Mouse (Mus musculus): Measurements from ENCODE around the gene Dhx57.
"Not testable (repeated sequence)": the region's sequence is repeated elsewhere in the genome, so short reads cannot be mapped to it uniquely, and the experiment has no call there.

The Dhx57 gene
- long read RNA-seq, experiment 1, partial matches to known transcripts: 7 of 9 reads
- long read RNA-seq, experiment 1, other reads (novel, unspliced or antisense): 2 of 9 reads
- long read RNA-seq, experiment 2, full-length matches to known transcripts: 1 of 6 reads
- long read RNA-seq, experiment 2, partial matches to known transcripts: 4 of 6 reads
- long read RNA-seq, experiment 2, other reads (novel, unspliced or antisense): 1 of 6 reads

DNA sequence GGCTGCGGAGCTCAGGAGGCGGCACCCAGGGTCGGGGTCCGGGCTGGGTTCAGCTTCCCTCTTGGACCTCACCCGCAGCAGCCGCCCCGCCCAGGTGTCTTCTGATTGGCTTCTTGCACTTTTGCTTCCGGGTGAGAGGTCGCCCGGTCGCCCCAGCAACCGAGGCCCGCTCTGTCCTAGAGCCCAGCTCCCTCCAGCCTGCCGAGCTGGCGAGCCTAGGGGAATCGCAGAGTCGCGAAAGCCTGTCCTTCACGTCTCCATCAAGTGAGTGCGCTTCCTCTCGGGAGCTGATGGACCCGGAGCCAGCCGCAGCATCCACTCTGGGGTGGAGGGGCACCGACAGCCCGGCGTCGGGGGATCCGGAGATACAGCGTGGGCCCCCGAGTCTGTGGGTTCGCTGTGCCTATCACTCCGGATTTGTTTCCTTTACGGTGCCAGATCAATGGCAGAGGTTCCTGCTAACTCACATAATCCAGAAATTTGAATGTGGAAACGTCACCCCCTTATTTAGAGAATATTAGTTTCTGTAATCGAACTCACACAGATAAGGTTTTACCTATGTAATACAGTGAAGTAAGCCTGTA is at the start of gene Dhx57, which contains the start of gene Morn2:
Dhx57 (minus strand) TSS at position 403 of the 584 bp plus-strand sequence.
Morn2 (plus strand) TSS at position 130 of the 584 bp plus-strand sequence.
- intact Hi-C loops (cut with DNase I): no loop called here

DNA sequence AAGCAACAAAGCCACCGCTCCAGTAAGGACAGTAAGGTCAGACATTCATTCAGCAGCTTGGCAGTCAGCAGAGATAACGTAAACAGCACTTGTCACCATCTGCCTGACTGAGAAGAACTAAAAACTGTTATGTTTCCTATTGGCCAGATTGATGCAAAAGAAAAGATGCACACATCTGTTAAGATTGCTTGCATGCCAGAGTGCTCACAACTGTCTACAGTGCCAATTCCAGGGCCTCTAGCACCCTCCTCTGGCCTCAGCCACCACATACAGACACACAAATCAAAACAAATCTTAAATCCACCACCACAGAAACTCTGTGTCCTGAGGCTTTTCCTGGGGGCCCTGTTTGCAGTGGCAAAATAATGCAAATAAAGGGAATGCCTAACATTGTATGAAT is 42.1 kb upstream of the Dhx57 start:
- intact Hi-C loops (cut with DNase I): loop anchor here (2.0 kb wide), 1 partner anchor 40 kb away; no protein-coding TSS in a partner anchor

DNA sequence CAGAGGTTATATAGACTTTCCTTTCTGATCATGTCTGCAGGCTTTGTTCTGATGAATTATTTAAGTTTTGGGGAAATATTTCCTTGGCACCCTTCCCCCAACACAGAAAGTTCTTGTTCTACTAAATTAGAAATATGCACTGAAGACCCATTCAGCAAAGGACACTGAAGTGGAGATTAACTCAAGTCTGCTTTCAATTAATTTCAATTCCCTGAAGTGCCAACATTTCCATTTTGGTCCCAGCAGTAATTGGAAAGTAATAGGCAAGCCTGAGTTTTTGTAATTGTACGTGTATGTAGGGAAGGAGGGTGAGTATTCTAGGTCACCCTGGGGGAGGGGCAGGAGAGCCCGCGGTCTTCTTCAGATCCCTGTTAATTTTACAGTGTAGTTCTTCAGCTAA is 36.2 kb upstream of the Dhx57 start:
- intact Hi-C loops (cut with DNase I): no loop called here

DNA sequence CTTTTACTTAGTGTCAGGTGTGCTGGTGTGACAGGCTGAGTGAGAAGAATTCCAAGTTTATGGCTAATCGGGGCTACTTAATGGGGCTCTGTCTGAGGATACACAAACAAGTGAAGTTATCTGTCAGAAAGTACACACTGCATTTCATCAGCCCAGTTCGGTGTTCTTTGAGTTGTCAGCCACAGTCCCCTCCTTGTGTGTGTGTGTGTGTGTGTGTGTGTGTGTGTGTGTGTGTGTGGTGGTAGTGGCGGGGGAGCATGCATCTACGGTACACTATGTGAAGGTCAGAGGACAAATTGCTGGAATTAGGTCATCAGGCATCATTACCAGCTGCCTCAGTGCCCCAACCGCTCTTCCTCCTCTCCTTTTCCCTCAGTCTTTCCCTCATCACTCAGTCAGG is 35.2 kb upstream of the Dhx57 start:
- intact Hi-C loops (cut with DNase I): no loop called here

DNA sequence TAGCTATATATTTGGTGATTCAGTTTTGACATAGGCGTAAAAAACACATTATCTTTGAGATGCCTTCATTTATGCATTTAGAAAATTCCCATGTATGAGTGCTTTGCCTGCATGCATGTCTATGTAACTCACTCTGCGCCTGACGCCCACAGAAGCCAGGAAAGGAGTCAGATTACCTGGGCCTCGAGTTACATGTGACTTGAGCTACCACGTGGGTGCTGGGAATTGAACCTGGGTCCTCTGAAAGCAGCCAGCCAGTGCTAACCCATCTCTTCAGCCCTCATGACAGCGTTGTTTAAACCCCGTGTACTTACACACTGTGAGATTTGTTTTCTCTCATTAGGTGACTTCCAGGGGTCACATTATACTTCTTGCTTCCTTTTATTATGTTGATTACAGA is 34.2 kb upstream of the Dhx57 start:
- intact Hi-C loops (cut with DNase I): no loop called here

DNA sequence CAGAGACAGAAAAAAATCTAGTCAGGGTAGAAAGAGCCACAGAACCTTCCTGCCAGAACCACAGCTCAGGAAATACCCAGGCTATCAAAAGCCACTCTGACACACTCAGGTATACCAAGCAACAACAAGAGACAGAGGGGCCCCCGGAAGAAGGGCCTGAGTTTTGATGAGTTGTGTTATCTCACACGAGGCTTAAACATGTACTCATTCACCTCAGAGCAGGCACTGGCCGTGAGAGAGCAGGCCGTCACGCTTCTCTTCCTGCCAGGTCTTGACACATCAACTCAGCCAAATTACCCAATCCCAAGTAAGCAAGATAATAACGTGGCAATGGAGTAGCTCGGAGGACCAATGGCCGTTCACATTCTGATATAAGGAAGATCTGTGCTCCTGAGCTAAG is 33.4 kb upstream of the Dhx57 start:
- intact Hi-C loops (cut with DNase I): no loop called here

DNA sequence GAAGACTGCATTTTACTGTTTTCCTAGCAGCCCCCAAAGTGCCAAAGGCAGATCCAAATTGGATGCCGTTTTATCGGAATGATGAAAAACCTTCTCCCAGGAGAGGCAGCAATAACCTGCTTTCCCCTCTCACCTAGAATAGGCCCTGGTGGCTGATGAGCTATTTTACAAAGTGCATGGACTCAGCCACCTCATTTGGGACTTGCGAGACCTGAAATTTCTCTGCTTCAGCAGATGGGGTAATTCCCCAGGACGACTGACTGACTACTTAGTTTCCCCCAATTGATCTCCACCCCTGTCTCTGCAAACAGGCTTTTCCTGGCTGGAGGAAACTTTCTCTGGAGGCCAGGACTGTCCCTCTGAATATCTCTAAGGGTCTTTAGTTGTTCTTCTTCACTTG is 32.7 kb upstream of the Dhx57 start:
- intact Hi-C loops (cut with DNase I): no loop called here

DNA sequence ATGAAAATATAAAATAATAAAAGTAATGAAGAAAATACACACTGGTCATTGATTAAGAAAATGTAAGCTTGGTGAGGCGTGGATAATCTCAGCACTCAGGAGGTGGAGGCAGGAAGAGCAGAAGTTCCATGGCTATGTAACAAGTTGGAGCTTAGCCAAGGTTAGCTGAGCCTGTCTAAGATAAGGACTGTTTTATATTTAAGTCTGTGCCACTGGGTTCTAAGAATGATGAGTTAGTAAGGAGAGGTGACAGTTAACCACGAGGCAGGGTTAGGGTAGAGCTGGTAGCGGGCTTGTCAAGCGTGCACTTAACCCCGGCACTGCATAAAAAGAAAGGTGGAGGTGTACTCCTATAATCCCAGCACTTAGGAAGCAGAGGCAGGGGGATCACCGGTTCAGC is 32.0 kb upstream of the Dhx57 start:
- intact Hi-C loops (cut with DNase I): no loop called here

DNA sequence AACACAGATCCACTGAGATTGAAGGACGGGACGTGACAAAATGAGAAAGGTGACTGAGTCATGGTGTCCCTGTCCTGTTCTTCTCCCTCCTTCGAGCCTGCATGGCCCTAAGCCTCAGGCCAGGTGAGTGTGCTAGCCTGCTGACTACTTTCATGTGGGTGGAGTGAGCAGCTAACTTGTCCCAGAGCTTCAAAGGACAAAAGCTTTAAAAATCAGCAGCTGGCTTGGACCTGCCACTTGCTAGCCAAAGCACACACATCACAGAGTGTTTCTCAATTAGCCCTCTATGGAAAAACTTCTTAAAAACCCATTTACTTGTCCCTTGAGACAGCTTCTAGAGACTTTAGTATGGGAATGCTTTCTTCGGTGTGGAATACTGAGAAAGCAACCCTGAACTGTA is 22.1 kb upstream of the Dhx57 start:
- intact Hi-C loops (cut with DNase I): no loop called here

DNA sequence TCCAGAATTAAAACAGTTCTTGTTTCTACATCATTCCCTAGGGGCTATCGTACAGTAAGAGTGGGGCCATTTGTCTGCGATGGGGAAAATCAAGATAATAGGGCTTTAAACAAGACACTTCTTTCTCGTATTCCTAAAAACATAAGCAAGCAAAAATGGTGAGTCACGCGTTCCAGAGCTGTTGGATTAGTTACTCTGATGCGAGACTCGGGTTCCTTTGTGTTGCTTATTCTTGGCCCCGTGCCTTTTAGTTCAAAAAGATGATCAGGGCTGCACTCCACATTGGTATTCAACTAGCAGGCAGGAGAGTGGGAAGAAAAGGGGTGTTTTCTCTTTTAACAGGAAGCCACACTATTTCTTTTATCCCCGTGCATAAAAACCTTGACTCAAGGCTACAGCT is 21.5 kb upstream of the Dhx57 start:
- intact Hi-C loops (cut with DNase I): no loop called here

DNA sequence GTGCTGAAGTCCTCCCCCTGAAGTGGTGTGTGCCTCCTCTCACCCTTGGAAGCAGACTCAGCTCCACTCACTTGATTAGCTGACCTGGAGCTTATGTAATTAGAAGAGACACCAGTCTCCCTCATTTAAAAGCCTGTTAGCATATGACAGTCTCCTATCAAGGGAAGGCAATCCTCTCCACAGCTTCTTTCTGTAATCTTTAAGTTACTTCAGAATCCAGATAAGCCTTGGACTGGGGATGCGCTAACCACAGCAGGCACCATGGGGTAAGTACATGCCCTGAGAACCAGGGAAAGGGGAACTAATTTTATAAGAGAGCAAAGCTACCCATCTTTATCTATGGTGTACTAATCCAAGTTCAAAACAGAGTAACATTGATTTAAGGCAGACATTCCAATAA is 17.0 kb upstream of the Dhx57 start, which contains the start of gene Arhgef33:
Arhgef33 (plus strand) TSS at position 157 of the 400 bp plus-strand sequence.
- intact Hi-C loops (cut with DNase I): no loop called here

DNA sequence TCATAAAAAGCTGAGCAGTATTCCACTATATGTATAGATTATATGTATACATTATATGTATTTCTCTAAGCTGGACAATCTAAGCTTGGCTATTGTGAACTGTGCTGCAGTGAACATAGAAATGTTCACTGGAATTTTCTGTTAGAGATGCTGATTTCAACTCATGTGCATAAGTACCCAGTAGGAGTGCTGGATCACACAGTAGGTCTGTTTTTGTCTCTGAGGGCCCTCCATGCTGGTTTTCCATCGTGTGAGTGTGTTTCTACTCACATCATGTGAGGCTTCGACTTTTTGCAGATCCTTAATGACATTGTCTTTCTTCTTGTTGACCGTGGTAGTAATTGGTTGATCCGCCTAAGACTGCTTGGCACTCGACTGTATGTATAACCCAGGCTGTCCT is 8.6 kb upstream of the Dhx57 start:
- intact Hi-C loops (cut with DNase I): no loop called here

DNA sequence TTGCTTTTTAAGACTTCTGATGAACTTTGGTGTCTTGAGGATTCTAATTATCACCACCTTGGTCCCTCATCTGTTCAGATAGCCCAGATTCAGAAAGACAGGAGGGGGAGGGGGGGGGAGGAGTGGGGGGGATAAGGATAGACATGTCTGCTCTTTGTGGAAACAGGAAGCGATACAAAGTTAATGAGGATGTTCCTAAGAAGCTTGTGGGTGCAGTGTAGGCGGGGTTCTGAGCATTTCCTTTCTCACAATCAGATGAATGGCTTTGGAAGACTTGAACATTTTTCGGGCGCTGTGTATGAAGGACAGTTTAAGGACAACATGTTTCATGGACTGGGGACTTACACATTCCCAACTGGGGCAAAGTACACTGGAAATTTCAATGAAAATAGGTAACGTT is 5.0 kb upstream of the Dhx57 start:
- intact Hi-C loops (cut with DNase I): no loop called here

DNA sequence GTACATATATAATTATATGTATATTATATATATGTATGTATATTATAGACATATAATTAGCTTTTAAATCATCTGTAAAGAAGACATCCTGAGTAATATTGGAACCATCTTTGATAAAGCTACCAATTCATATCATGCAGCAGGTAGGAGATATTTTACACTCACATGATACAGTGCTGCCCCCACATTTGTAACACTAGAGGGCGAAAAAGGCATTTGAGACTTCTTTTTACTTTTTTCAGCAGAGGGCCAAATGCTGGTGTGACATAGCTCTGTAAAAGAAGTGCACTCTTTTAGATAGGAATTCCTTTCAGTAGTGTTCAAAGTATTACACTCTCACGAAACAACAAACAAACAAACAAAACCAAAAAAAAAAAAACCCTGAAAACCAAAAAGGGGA is 872 bp upstream of the Dhx57 start:
- intact Hi-C loops (cut with DNase I): no loop called here

DNA sequence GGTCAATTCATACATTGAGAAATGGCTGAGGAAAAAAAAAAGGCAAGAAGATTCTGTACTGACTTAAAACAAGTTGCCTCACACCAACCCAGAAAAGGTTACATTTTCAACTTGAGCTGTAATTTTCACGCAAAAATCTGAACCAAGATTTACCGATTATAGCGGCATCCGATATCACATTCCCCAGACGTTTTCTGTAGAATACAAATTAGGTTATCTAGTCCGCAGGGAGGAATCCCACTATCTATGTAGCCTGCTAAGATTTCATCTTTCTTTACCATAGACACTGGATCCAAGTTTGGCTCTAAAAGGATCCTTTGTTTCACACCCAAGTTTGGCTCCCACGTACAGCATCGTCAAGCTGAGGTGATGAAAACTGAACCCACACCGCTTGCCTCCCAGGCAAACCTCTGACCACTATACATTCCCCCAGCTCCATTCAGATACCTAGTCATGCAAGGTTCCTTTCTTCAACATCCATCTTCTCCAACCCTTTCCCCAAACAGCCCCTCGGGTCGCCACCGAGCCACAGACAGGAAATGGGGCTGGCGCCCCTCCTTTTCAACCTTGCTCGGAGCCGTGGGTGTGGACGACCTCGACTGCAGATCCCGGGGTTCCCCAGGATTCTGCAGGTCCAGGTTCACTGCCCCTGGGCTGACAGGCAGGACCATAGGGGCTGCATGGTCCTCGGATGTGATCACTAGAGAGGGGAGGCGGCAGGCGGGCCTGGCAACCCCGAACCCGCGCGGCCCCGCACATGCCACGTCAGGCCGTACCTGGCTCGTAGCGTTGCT is 799 bp downstream of the Dhx57 start:
- intact Hi-C loops (cut with DNase I): no loop called here

DNA sequence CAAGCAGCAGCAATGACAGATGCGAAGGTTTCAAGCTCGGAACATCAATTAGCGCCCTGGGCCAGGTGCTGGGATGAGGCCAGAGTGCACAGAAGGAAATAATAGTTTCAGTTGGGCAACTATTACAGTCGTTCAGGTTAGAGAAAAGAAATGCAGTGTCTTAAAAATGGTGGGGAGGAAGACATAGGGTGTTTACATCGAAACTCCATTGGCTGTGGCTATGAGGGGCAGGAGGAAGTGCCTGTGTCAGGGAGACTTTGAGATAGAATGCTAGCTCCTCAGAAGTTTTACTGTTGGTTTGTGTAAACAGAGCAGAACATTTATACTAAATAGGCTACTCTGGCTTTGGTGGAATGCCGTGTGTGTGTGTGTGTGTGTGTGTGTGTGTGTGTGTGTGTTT is 2.3 kb downstream of the Dhx57 start:
- intact Hi-C loops (cut with DNase I): no loop called here

DNA sequence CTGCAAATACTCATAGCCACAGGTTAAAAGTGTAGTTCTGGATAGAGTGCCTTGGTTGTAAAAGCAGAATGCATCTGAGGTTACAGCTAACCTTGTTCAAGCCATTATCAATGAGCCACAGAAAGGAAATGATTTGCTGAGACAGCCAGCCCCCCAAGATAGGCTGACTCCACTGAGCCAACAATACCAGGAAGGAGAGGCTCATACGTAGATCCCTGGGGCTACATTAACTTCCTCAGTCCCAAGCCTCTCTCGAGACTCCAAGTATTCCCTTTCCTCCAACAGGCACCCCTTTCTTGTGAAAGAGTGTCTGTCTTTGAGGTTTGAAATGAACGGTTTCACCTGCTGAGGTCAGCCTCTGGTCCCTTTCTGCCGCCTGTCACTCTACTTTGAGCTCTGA is 5.8 kb downstream of the Dhx57 start:
- intact Hi-C loops (cut with DNase I): loop anchor here (5.0 kb wide), 1 partner anchor 278 kb away; no protein-coding TSS in a partner anchor

DNA sequence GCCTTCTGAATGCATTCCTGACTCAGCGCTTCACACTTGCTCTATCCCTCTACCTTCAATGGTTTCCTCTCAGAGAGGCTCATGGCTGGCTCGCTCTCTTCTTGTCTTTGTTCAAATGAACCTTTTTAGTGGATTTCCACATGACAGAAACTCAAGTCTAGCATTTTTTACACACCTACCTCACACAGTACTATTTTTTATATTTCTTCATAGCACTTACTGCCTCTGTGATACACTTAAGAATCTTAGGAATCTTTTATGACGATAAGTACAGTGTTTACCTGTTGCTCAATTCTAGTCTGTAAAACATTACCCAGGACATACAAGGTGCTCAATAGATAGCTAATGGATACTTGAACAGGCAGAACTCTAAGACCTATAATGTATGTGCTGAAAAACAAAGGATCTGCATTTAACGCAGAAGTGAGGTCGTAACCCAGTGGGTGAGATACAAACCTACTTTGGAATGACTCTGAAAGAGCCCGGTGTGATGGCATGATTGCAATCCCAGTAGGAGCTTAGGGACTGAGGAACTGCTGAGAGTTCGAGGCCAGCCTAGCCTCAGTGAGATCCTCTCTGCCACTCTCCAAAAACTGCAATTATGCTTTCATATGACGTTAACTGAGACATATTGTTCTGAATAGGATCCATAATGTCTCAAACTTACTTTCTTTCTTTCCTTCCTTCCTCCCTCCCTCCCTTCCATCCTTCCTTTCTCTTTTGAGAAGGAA is 10.8 kb downstream of the Dhx57 start:
- intact Hi-C loops (cut with DNase I): loop anchor here (5.0 kb wide), 1 partner anchor 283 kb away; no protein-coding TSS in a partner anchor

DNA sequence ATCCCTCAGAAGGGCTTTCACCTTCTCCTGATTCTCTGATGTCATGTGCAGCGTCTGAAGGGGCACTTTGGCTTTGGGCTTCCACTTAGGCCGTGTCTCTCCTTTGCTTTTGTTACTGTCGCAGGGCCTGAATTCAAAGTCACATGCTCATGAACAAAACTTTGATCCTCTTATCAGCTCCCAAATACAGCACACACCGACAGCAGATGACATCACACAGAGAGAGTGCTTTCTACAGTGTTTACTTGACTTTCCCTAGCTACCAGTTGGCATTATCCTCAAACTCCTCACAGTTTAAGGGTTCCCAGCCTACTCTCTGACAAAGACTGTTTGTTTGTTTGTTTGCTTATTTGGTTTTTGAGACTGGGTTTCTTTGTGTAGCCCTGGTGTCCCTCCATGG is 12.0 kb downstream of the Dhx57 start:
- intact Hi-C loops (cut with DNase I): no loop called here

DNA sequence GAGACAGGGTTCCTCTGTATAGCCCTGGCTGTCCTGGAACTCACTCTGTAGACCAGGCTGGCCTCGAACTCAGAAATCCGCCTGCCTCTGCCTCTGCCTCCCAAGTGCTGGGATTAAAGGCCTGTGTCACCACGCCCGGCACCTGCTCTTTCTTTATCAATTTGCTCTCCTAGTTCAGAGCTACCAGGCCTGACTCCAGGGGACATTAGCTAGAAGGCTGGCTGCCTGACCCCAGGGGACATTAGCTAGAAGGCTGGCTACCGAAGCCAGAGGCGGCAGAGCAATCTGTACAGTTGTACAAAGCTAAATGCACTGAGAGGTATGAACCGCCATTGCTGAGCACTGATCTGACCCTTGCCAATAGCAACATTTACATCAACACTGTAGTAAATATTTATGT is 19.7 kb downstream of the Dhx57 start:
- intact Hi-C loops (cut with DNase I): not testable (repeated sequence)

DNA sequence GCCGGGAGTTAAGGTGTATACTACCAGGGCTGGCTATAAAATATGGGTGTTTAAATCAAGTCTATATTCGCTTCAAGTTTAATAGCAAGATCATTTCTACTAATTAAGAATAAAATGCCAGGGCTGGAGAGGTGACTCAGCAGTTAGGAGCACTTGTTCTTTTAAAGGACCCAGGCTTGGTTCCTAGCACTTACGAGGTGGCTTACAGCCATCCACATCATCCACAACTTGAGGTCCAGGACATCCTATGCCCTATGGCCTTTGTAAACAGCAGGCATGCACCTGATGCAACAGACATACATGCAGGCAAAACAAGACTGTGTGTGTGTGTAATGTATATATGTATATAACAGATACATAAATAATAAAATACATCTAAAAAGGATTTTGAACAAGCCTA is 22.1 kb downstream of the Dhx57 start:
- intact Hi-C loops (cut with DNase I): no loop called here

DNA sequence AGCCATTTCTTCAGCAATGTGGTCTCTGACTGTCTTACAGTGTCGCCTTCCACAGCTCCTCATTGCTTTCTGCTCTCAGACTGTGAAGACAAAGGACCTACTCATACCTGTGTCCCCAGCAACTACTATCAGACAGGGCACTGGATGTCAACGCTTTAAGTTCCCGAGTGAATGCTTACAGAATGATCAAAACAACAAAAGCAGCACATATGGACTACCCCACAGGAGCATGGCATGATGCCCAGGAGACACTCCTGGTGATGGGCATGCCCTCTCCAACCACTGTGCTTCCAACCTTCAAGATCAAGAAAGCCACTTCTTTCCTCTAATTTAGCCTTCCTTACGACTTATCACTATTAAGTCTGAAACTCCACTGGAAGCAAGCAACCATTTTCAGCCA is 23.2 kb downstream of the Dhx57 start:
- intact Hi-C loops (cut with DNase I): no loop called here
